In the genomic region with DNA sequence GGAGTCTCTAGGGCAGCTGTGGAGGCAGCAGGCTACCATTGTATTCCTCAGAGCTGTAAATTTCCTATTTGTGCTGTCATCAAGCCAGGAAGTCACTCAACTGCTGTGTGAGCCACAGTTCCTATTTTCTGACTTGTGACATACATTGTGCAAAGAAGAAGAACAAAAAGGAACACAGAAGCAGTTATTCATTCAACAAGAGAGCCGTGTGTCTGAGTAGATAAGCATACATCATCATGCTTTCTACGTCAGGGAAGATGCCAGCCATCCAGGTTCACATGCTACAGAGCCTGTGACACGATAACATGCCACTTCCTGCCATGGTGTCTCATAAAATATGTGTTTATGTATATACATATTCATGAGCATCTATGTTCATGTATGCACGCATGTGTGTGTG, we compare ENCODE assay signal across 15 mouse cellular contexts. TPM values are rescaled to one million over a fixed set of nuclear protein-coding genes. Genes with fewer than 3 reads are reported as not detected.
A peak's percentile ranks its signal among the peaks of the same experiment; 100 is the strongest.
DNase-seq lines count a peak whose midpoint lies in the region; ATAC-seq and TF ChIP-seq lines count a peak whose summit lies in the region.
"Had no signal": no experiment of that assay in that cellular context is flagged by ENCODE, and none has a peak within 500 bp of the region (broad histone marks: within the 10 kb centered on the region; RNA-seq: fewer than 3 reads in every experiment).

No protein-coding gene starts in this region.

- no peaks in the 10 kb centered on the region for H3K4me1 ChIP-seq in kidney, postnatal 0 days (replicated peaks; ENCODE audit: insufficient read depth, low read length)
- peaks cover 18% of the 10 kb centered on the region; the same call in 1 of the 2 replicates for H3K4me1 ChIP-seq in liver, postnatal 0 days (ENCODE audit: insufficient read depth)
- H3K4me1 ChIP-seq in intestine, postnatal 0 days (replicated peaks; ENCODE audit: control insufficient read depth, insufficient read depth, low read length) = no peaks in the 10 kb centered on the region

- DNase-seq in kidney, postnatal 0 days (ENCODE audit: low spot score) = peak; percentile 8
- no peak for DNase-seq in kidney, adult 11 months
- peak; percentile 43 to 52 for DNase-seq in B cell, adult 2 months
- peak; percentile 23 for DNase-seq in c-Kit-positive CD71-positive TER-119-negative erythroid progenitor cells, embryonic 14.5 days (ENCODE audit: low read depth)
- DNase-seq in liver, postnatal 0 days = no peak
- no peak for DNase-seq in cerebellum, adult 9-10 months
- DNase-seq in urinary bladder, adult 2 months (ENCODE audit: low spot score) = no peak
- DNase-seq: forebrain, postnatal 0 days; gastrocnemius, postnatal 14 days; kidney, adult 8-10 months; layer of hippocampus, adult 9-11 months; right cerebral cortex, postnatal 4 days had no signal

- H3K27ac ChIP-seq in kidney, postnatal 0 days = no peak overlapping the region
- H3K27ac ChIP-seq in liver, postnatal 0 days (ENCODE audit: low read depth) = peak overlapping the region; percentile 63
- no peak overlapping the region for H3K27ac ChIP-seq in intestine, postnatal 0 days (ENCODE audit: low read depth, low read length)

- no peak overlapping the region for H3K4me2 ChIP-seq in kidney, postnatal 0 days (ENCODE audit: low read length)
- H3K4me2 ChIP-seq in liver, postnatal 0 days (ENCODE audit: low read depth, low read length) = no peak overlapping the region
- no peak overlapping the region for H3K4me2 ChIP-seq in intestine, postnatal 0 days (replicated peaks; ENCODE audit: low read depth)
- H3K4me2 ChIP-seq: heart, embryonic 12.5 days had no signal

- H3K9me3 ChIP-seq in kidney, postnatal 0 days (replicated peaks; ENCODE audit: low read length) = no peaks in the 10 kb centered on the region
- no peaks in the 10 kb centered on the region for H3K9me3 ChIP-seq in liver, postnatal 0 days (ENCODE audit: low read length)
- no peaks in the 10 kb centered on the region for H3K9me3 ChIP-seq in intestine, postnatal 0 days (ENCODE audit: control insufficient read depth)
- H3K9me3 ChIP-seq: heart, embryonic 12.5 days had no signal

- 76% methylated on average over 4 of the region's 4 CpGs for WGBS in kidney, postnatal 0 days
- WGBS in liver, postnatal 0 days (ENCODE audit: insufficient replicate concordance) = 35% methylated on average over 4 of the region's 4 CpGs
- WGBS in intestine, postnatal 0 days = 81% methylated on average over 4 of the region's 4 CpGs

- TF ChIP-seq CTCF in kidney, postnatal 0 days (IDR thresholded peaks at IDR 0.05; ENCODE audit: low read depth) = no peak
- no peak for TF ChIP-seq CTCF in liver, postnatal 0 days (IDR thresholded peaks at IDR 0.05; ENCODE audit: low read depth)
- no peak for TF ChIP-seq CTCF in intestine, postnatal 0 days (IDR thresholded peaks at IDR 0.05; ENCODE audit: low read depth)

- no peak overlapping the region for H3K4me3 ChIP-seq in kidney, postnatal 0 days (replicated peaks; ENCODE audit: low read depth, low read length)
- no peak overlapping the region for H3K4me3 ChIP-seq in liver, postnatal 0 days (ENCODE audit: low read depth, low read length)
- H3K4me3 ChIP-seq in intestine, postnatal 0 days (ENCODE audit: low read depth, low read length) = no peak overlapping the region
- H3K4me3 ChIP-seq: heart, embryonic 12.5 days had no signal

- no peak overlapping the region for H3K9ac ChIP-seq in kidney, postnatal 0 days (ENCODE audit: low read depth, low read length)
- H3K9ac ChIP-seq in liver, postnatal 0 days (replicated peaks) = no peak overlapping the region
- H3K9ac ChIP-seq in intestine, postnatal 0 days (ENCODE audit: low read depth, low read length) = no peak overlapping the region
- H3K9ac ChIP-seq: forebrain, postnatal 0 days; heart, embryonic 12.5 days had no signal

- no peak for ATAC-seq in kidney, postnatal 0 days (replicated peaks; ENCODE audit: low FRiP score, low read depth)
- ATAC-seq in liver, postnatal 0 days = peak; percentile 64
- no peak for ATAC-seq in intestine, postnatal 0 days
- ATAC-seq: forebrain, postnatal 0 days had no signal

- no peaks in the 10 kb centered on the region for H3K27me3 ChIP-seq in kidney, postnatal 0 days (ENCODE audit: insufficient read depth, low read length)
- no peaks in the 10 kb centered on the region for H3K27me3 ChIP-seq in liver, postnatal 0 days (ENCODE audit: insufficient read depth, low read length)
- H3K27me3 ChIP-seq in intestine, postnatal 0 days (replicated peaks; ENCODE audit: control insufficient read depth, insufficient read depth, low read length) = no peaks in the 10 kb centered on the region
- H3K27me3 ChIP-seq: heart, embryonic 12.5 days had no signal

- peak; percentile 83 for TF ChIP-seq EP300 in liver, postnatal 0 days (IDR thresholded peaks at IDR 0.05; ENCODE audit: low read depth)

- H3K36me3 ChIP-seq in kidney, postnatal 0 days (ENCODE audit: insufficient read depth, low read length) = no peaks in the 10 kb centered on the region
- peaks cover 15% of the 10 kb centered on the region for H3K36me3 ChIP-seq in liver, postnatal 0 days (replicated peaks; ENCODE audit: insufficient read depth, low read length)
- no peaks in the 10 kb centered on the region for H3K36me3 ChIP-seq in intestine, postnatal 0 days (ENCODE audit: control insufficient read depth, insufficient read depth)
- H3K36me3 ChIP-seq: G1E had no signal

RNA-seq across cellular contexts. Expression of a gene that starts 32.1 kb away (rescaled TPM):
- polyA plus RNA-seq in kidney, postnatal 0 days (2015; fragmentation: Nextera tagmentation; extraction: Ambion mirVana) = 3.3 and 3.8 TPM in 2 replicates
- polyA plus RNA-seq in liver, postnatal 0 days (2015; fragmentation: Nextera tagmentation; extraction: Ambion mirVana) = 6.0 and 6.8 TPM in 2 replicates
- polyA plus RNA-seq in intestine, postnatal 0 days (2015; fragmentation: Nextera tagmentation; extraction: Ambion mirVana) = 2.0 TPM in 2 replicates
- 4.1 and 5.0 TPM in 2 replicates for polyA plus RNA-seq in urinary bladder, adult 2 months (2012; rRNA removed)
- polyA plus RNA-seq: G1E had no signal

Comparison
In these comparisons a context has a peak if more than half of its experiments do, and no peak if none do; other contexts are left out.
1. DNase-seq: peak in kidney, postnatal 0 days (single experiment), B cell, adult 2 months (2 of 2) and c-Kit-positive CD71-positive TER-119-negative erythroid progenitor cells, embryonic 14.5 days (single experiment); none in kidney, adult 11 months (single experiment), liver, postnatal 0 days (single experiment), cerebellum, adult 9-10 months (single experiment) and urinary bladder, adult 2 months (single experiment).